Mouse (Mus musculus): ENCODE measurements around the gene Map3k4. TPM values are rescaled to one million over a fixed set of nuclear protein-coding genes. Genes with fewer than 3 reads are reported as not detected.

Map3k4 gene
- total and polyA plus RNA-seq, 3 experiments, result 12.7 to 22.6 (median 20.9) TPM

DNA sequence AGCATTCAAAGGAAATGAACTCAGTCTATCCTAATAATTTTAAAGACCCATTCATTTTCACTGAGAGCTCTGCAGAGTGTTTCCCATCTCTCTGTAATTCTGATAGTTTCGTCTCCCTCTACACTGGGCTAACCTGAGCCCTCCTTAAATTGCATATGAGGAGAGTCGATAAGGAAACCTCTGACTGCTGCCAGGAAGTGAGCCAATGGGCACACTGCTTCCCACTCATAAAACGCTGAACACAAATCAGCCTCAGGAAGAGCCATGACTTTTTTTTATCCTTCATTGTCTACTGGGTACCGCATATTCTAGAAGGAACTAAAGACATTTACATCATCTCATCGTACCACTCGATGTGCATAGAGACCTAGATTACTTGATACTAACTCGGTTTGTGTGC is 1.2 kb upstream of the Map3k4 start:
- Histone ChIP-seq H3K4me2 (ENCODE audit: insufficient read depth, low read depth, poor library complexity, severe bottlenecking) (peak overlapping the region; percentile 52; the same call in 1 of the 2 replicates), H3K9ac (ENCODE audit: insufficient read depth, low read depth) (no peak overlapping the region), H3K9me3 (replicated peaks; ENCODE audit: low read length) (no peaks in the 10 kb centered on the region), H3K79me2 (replicated peaks; ENCODE audit: control insufficient read depth, extremely low read depth, insufficient read depth, poor library complexity, severe bottlenecking) (no peaks in the 10 kb centered on the region), H3K4me1 (ENCODE audit: control insufficient read depth in 1 of 2, insufficient read depth in 2 of 2) (peaks cover 3 to 34% of the 10 kb centered on the region in 2 experiments), H3K4me3 (replicated peaks in 1 of 3; ENCODE audit: low read depth in 2 of 3, low read length in 2 of 3, poor library complexity in 1 of 3) (no peak overlapping the region), H3K36me3 (replicated peaks in 1 of 2; ENCODE audit: control insufficient read depth in 1 of 2, insufficient read depth in 1 of 2, low read length in 1 of 2) (peaks cover 0 to 16% of the 10 kb centered on the region in 2 experiments), H3K27ac (ENCODE audit: insufficient read depth, low read depth) (no peak overlapping the region), H3K27me3 (replicated peaks) (no peaks in the 10 kb centered on the region)
- TF ChIP-seq MAFK (IDR thresholded peaks at IDR 0.05; ENCODE audit: insufficient replicate concordance, low read length) (no peak), TCF12 (IDR thresholded peaks at IDR 0.05; ENCODE audit: low read depth, low read length) (no peak), CTCF (conservative IDR thresholded peaks at IDR 0.05 in 1 of 2, IDR thresholded peaks at IDR 0.05 in 1 of 2; ENCODE audit: low read depth in 2 of 2, low read length in 2 of 2) (no peak), UBTF (IDR thresholded peaks at IDR 0.05; ENCODE audit: low read depth, low read length) (no peak), PAX5 (IDR thresholded peaks at IDR 0.05; ENCODE audit: low read length) (no peak), JUND (conservative IDR thresholded peaks at IDR 0.05; ENCODE audit: low read depth, low read length) (no peak), MXI1 (IDR thresholded peaks at IDR 0.05; ENCODE audit: low read depth, low read length) (no peak), CHD1 (IDR thresholded peaks at IDR 0.05; ENCODE audit: low read depth, low read length) (no peak), EP300 (IDR thresholded peaks at IDR 0.05; ENCODE audit: low read length) (no peak), MAX (IDR thresholded peaks at IDR 0.05; ENCODE audit: low read length) (no peak), ETS1 (conservative IDR thresholded peaks at IDR 0.05; ENCODE audit: low read depth, low read length) (no peak), HCFC1 (IDR thresholded peaks at IDR 0.05; ENCODE audit: low read depth, low read length) (no peak), USF2 (conservative IDR thresholded peaks at IDR 0.05; ENCODE audit: low read depth, low read length) (no peak)
- dilution Hi-C loops (cut with MboI; ENCODE audit: extremely low pct_ligation_motif_present, extremely low pct_unique_long_range_greater_than_20kb, low sequenced_read_pairs) (no loop called here), in situ Hi-C loops (cut with MboI; ENCODE audit: low pct_ligation_motif_present, low pct_unique_long_range_greater_than_20kb, low sequenced_read_pairs) (loop anchor here (5.0 kb wide), 1 partner anchor 43 kb away; no protein-coding TSS in a partner anchor)
- no peak for DNase-seq (ENCODE audit: extremely low read depth)

DNA sequence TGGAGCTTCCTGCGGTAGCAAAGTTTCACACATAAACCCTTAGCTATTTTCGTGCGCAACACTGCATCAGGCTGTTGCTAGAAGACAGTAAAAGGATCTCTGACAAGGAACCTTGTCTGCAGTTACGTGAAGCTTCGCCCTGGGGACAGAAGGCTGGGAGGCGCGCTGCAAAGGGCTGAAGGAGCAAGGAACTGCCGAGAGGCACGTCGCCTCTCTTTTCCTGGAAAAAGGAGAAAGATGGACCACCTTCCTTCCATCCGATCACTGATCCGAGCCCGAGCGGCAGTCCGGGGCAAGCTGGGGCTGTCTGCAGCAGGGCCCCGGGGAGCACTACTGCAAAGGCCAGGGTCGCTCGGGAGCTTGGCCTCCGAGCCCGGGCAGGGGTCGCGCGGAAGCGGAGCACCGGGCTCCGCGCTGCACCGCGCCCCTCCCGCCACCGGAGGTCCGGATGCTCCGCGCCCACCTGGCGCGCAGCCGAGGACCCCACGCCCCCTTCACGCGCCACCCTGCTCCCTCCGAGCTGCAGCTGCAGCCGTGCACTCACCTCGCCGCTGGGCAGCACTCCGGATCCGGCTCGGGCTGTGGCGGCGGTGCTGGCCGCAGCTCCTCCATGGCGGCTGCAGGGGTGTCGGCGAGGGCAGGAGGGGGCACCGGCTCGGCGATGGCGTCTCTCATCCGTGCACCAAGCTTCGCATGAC is 493 bp downstream of the Map3k4 start:
- DNase-seq (ENCODE audit: extremely low read depth), result peak; percentile 11
- Histone ChIP-seq H3K9ac (ENCODE audit: insufficient read depth, low read depth) (peak overlapping the region; percentile 59), H3K36me3 (replicated peaks in 1 of 2; ENCODE audit: control insufficient read depth in 1 of 2, insufficient read depth in 1 of 2, low read length in 1 of 2) (peaks cover 0 to 10% of the 10 kb centered on the region in 2 experiments), H3K9me3 (replicated peaks; ENCODE audit: low read length) (no peaks in the 10 kb centered on the region), H3K4me1 (ENCODE audit: control insufficient read depth in 1 of 2, insufficient read depth in 2 of 2) (peaks cover 3 to 38% of the 10 kb centered on the region in 2 experiments), H3K27me3 (replicated peaks) (no peaks in the 10 kb centered on the region), H3K79me2 (replicated peaks; ENCODE audit: control insufficient read depth, extremely low read depth, insufficient read depth, poor library complexity, severe bottlenecking) (no peaks in the 10 kb centered on the region), H3K4me3 (replicated peaks in 1 of 3; ENCODE audit: low read depth in 2 of 3, low read length in 2 of 3, poor library complexity in 1 of 3) (peak overlapping the region; percentile 87 to 100 (median 97)), H3K4me2 (ENCODE audit: insufficient read depth, low read depth, poor library complexity, severe bottlenecking) (peak overlapping the region; percentile 91), H3K27ac (ENCODE audit: insufficient read depth, low read depth) (peak overlapping the region; percentile 35)
- TF ChIP-seq MAFK (IDR thresholded peaks at IDR 0.05; ENCODE audit: insufficient replicate concordance, low read length) (no peak), ZMIZ1 (IDR thresholded peaks at IDR 0.05; ENCODE audit: low read depth, low read length) (0 out of 2 replicates have a peak, but pooled peaks have one; percentile 5), ZNF384 (IDR thresholded peaks at IDR 0.05; ENCODE audit: low read depth, low read length) (no peak), NRF1 (IDR thresholded peaks at IDR 0.05; ENCODE audit: low read depth, low read length) (no peak), MEF2A (IDR thresholded peaks at IDR 0.05; ENCODE audit: borderline replicate concordance, low read depth, low read length) (no peak), UBTF (IDR thresholded peaks at IDR 0.05; ENCODE audit: low read depth, low read length) (0 out of 2 replicates have a peak, but pooled peaks have one; percentile 81), MYC (IDR thresholded peaks at IDR 0.05; ENCODE audit: low read depth, low read length) (no peak), GABPA (IDR thresholded peaks at IDR 0.05; ENCODE audit: insufficient replicate concordance, low read depth, low read length) (no peak), EP300 (IDR thresholded peaks at IDR 0.05; ENCODE audit: low read length) (0 out of 2 replicates have a peak, but pooled peaks have one; percentile 17)
- in situ Hi-C loops (cut with MboI; ENCODE audit: low pct_ligation_motif_present, low pct_unique_long_range_greater_than_20kb, low sequenced_read_pairs) (loop anchor here (5.0 kb wide), 1 partner anchor 44 kb away; no protein-coding TSS in a partner anchor), dilution Hi-C loops (cut with MboI; ENCODE audit: extremely low pct_ligation_motif_present, extremely low pct_unique_long_range_greater_than_20kb, low sequenced_read_pairs) (no loop called here)
